Comparison of ENCODE assay signal across 25 mouse cellular contexts in the genomic region with DNA sequence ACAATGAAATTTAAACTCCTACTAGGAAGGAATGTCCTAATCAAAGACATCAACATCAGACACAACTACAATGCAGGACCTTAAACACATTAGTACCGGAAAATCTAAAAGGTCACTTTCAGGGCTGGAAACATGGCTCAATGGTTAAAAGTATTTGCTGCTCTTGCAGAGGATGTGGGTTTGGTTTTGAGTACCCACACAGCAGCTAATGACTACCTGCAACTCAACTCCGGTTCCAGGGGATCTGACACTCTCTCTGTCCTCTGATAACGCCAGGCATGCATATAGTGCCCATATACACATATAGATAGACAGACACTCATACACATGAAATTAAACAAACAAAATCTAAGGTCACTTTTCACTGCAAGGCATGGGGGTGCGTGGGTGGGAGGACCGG. TPM values are rescaled to one million over a fixed set of nuclear protein-coding genes. Genes with fewer than 3 reads are reported as not detected.
DNase-seq lines count a peak whose midpoint lies in the region; ATAC-seq lines count a peak whose summit lies in the region.
"Had no signal": no experiment of that assay in that cellular context is flagged by ENCODE, and none has a peak within 500 bp of the region (broad histone marks: within the 10 kb centered on the region; RNA-seq: fewer than 3 reads in every experiment).

No protein-coding gene starts in this region.

- peak; percentile 26 for DNase-seq in CD4-positive, CD25-positive, alpha-beta regulatory T cell, adult 2 months (ENCODE audit: low read depth, low spot score)
- peak; percentile 41 for DNase-seq in induced T-regulatory cell, adult 2 months (ENCODE audit: low read depth)
- DNase-seq in heart, adult 18-20 months = no peak
- DNase-seq in layer of hippocampus, postnatal 10 days (ENCODE audit: low spot score in 2 of 2) = no peak
- no peak for DNase-seq in urinary bladder, postnatal 14 days (ENCODE audit: low spot score)
- DNase-seq: adrenal gland, adult 2 months; adrenal gland, postnatal 10 days; adrenal gland, postnatal 25 days; B cell, adult 2 months; cerebellum, adult 11 months; cerebellum, adult 18-20 months; cerebellum, adult 8-10 months; cerebellum, adult 9-11 months; cerebellum, postnatal 14 days; cerebellum, postnatal 36 days had no signal

- ATAC-seq in activated CD4-positive, CD25-positive, alpha-beta regulatory T cell, adult 4 months = peak; percentile 66
- ATAC-seq: forebrain, embryonic 14.5 days; forebrain, embryonic 16.5 days; Patski had no signal

RNA-seq across cellular contexts. Expression of a gene that starts 11.9 kb away (rescaled TPM):
- polyA plus RNA-seq in activated CD4-positive, CD25-positive, alpha-beta regulatory T cell, adult 4 months (2017; shearing (Covaris generic)) = 10 to 100 TPM; 34.1 to 40.2 TPM
- total RNA-seq in heart, adult 18-20 months (2021) = 100 to 1,000 TPM; 627 to 660 TPM
- total RNA-seq in layer of hippocampus, postnatal 10 days (2021) = 10 to 100 TPM; 66.3 to 76.9 TPM

RNA-seq across cellular contexts. Expression of a gene that starts 11.9 kb away (rescaled TPM):
- 100 to 1,000 TPM in 1 of 2 experiments, 10 to 100 TPM in 1; 93.7 to 120 TPM for polyA plus RNA-seq in activated CD4-positive, CD25-positive, alpha-beta regulatory T cell, adult 4 months (2017; shearing (Covaris generic))
- total RNA-seq in heart, adult 18-20 months (2021) = 10 to 100 TPM; 66.6 to 74.8 TPM
- total RNA-seq in layer of hippocampus, postnatal 10 days (2021) = 10 to 100 TPM; 73.4 to 95.8 TPM

RNA-seq across cellular contexts. Expression of a gene that starts 16.0 kb away (rescaled TPM):
- polyA plus RNA-seq in activated CD4-positive, CD25-positive, alpha-beta regulatory T cell, adult 4 months (2017; shearing (Covaris generic)) = under 1 TPM in 1 of 2 experiments, not detected in 1; 0.69 TPM
- total RNA-seq in heart, adult 18-20 months (2021) = 1 to 10 TPM in 1 of 2 experiments, not detected in 1; 1.5 TPM
- 1 to 10 TPM; 6.4 to 7.5 TPM for total RNA-seq in layer of hippocampus, postnatal 10 days (2021)
- total RNA-seq: G1E had no signal
- polyA plus RNA-seq: adrenal gland, adult 2 months; brain, embryonic 14.5 days; embryonic facial prominence, embryonic 10.5 days; embryonic facial prominence, embryonic 12.5 days; erythroblast, embryonic 14.5 days; forebrain, embryonic 10.5 days; G1E had no signal

RNA-seq across cellular contexts. Expression of a gene that starts 31.0 kb away (rescaled TPM):
- polyA plus RNA-seq in activated CD4-positive, CD25-positive, alpha-beta regulatory T cell, adult 4 months (2017; shearing (Covaris generic)) = 100 to 1,000 TPM in 1 of 2 experiments, 10 to 100 TPM in 1; 89.2 to 117 TPM
- 10 to 100 TPM; 62.3 to 65.6 TPM for total RNA-seq in heart, adult 18-20 months (2021)
- 10 to 100 TPM; 52.8 to 58.3 TPM for total RNA-seq in layer of hippocampus, postnatal 10 days (2021)

RNA-seq across cellular contexts. Expression of a gene that starts 49.9 kb away (rescaled TPM):
- under 1 TPM; 0.17 to 0.36 TPM for polyA plus RNA-seq in activated CD4-positive, CD25-positive, alpha-beta regulatory T cell, adult 4 months (2017; shearing (Covaris generic))
- total RNA-seq in heart, adult 18-20 months (2021) = 10 to 100 TPM; 11.9 to 16.6 TPM
- 10 to 100 TPM; 75.5 to 81.2 TPM for total RNA-seq in layer of hippocampus, postnatal 10 days (2021)

Comparison
In these comparisons a context has a peak if more than half of its experiments do, and no peak if none do; other contexts are left out.
1. DNase-seq: peak in CD4-positive, CD25-positive, alpha-beta regulatory T cell, adult 2 months (single experiment) and induced T-regulatory cell, adult 2 months (single experiment); none in heart, adult 18-20 months (0 of 2), layer of hippocampus, postnatal 10 days (0 of 2) and urinary bladder, postnatal 14 days (single experiment).
2. RNA of a gene that starts 11.9 kb away (total RNA-seq): 627 to 660 TPM in heart, adult 18-20 months; 66.3 to 76.9 TPM in layer of hippocampus, postnatal 10 days; every median in the first group is over 4 times any median in the second.